Mouse (Mus musculus) spleen, embryonic (tissue): Measurements from ENCODE around the gene Podxl2.

Experiments used
- CTCF ChIA-PET: fragments of 350-600 bp; sonication (Branson Sonifier 250); formaldehyde crosslinking; loops from one replicate; lab custom pipeline; 2022; lab: Charles Lee

Podxl2 gene

DNA sequence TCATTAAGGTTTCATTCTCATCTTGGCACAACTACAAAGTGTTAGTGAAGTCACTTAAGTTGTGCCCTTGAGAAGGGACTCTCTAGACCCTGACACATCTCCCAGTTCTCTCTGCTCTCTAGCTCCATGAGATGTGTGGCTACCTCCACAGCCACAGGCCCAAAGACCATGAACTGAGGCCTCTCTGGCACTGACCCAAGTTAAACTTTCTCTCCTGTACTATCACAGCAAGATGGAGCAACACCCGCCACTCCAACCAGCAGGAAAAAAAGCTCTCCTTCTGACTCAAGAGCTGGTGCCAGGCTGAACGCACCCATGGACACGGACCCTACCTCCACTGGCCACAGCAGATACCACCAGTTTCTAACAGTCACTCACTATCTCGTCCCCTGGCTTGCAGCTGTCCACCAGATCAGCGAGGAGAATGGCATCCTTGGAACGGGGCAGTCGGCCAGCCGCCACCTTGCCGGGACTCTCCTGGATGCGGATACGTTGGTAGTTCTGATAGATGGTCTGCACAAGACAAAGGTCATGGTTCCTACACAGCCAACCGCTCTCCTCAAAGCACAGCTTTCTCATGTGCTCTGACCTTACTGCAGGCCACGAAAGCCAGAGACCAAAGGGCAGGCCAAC is 14.7 kb upstream of the Podxl2 start:
- CTCF ChIA-PET: no interaction called here

DNA sequence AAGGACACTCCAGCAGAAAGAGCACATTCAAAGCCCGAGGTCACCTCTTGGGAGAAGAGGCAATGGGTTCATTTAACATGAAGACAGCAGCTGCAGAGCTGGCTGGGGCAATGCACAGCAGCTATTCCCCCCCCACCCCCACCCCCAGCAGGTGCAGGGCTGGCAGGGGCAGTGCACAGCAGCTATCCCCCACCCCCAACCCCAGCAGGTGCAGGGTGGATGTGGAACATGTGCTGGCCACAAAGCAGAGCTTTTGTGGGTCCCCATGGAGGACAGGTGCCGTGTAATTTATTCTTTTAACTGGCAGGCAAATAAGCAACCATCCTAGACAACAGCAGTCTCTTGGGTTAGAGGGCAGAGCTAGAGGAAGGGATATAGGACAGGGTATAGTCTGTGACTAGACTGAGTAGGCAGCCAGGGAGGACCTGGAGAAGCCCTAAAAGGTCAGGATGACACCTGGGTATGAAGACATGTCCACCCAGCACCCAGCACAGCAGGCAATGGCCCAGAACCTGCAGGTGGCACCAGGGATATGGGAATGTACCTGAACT is 11.6 kb upstream of the Podxl2 start:
- CTCF ChIA-PET: no interaction called here

DNA sequence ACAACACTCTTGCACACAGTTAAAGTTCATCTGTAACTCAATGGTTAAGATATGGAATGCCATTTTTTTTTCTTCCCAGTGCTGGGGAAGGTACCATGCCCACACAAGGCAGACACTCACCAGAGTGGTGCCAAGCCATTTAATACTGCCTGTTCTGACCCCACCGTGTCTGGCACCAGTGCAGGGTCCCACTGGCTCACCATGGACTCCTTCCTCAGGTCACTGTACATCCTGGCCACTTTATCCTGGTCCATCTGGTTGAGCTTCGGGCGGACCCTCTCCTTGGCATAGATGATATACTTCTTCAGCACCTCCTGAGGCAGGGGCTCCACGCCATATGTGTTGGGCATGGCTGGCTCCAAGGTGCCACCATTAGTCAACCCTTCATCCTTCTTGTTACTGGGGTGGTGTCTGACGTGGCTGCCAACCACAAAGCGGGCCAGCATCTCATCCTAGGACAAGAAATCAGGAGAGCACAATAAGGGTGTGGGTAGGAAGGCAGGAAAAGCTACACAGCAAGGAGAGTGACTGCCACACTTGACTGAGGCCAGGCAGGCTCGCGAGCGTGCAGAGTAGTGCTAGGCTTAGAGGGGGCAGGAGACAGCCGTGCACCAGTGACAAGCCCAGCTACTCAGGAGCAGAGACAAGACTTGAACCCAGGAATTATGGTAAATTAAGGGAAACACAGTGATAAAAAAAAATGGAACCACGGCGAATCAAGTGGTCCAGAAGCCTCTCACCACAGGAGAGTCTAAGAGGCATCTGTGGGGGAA is 11.0 kb upstream of the Podxl2 start:
- CTCF ChIA-PET: no interaction called here

DNA sequence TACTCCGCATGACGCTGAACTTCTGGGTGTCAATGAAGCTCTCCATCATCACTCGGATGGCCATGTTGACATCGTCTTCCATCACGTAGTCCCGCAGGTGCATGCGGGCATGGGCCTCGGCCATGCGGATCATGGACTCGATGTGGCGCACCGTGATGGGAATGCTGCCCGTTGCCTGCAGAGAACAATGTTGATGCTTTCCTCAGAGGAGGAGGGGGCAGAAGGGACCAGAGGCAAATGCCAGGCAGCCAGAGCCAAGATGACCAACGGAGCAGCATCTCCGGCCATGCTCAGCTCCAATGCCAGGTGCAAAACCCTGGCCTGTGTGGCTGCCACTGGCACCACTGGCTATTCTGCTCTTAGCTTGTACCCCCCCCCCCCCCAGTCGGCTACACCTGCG is 9.8 kb upstream of the Podxl2 start:
- CTCF ChIA-PET: interaction anchor here (0.8 kb wide), 1 partner anchor 22 kb away, joined by 3 read pairs; no protein-coding TSS in a partner anchor

GRCm38 (mm10) chr6:88884195-88884594 is 9.4 kb upstream of the Podxl2 start:
- CTCF ChIA-PET: interaction anchor here (0.8 kb wide), 1 partner anchor 22 kb away, joined by 3 read pairs; no protein-coding TSS in a partner anchor

- CTCF ChIA-PET: interaction anchor here (0.6 kb wide), 1 partner anchor 1517 kb away, joined by 4 read pairs; no protein-coding TSS in a partner anchor
Measured at GRCm38 (mm10) chr6:88881334-88881733, 6.5 kb upstream of the Podxl2 start.

- CTCF ChIA-PET: no interaction called here
Measured at GRCm38 (mm10) chr6:88879471-88879870, 4.6 kb upstream of the Podxl2 start.

- CTCF ChIA-PET: no interaction called here
Measured at GRCm38 (mm10) chr6:88873965-88874867, 628 bp downstream of the Podxl2 start.

GRCm38 (mm10) chr6:88872811-88873210 is 2.0 kb downstream of the Podxl2 start:
- CTCF ChIA-PET: no interaction called here

DNA sequence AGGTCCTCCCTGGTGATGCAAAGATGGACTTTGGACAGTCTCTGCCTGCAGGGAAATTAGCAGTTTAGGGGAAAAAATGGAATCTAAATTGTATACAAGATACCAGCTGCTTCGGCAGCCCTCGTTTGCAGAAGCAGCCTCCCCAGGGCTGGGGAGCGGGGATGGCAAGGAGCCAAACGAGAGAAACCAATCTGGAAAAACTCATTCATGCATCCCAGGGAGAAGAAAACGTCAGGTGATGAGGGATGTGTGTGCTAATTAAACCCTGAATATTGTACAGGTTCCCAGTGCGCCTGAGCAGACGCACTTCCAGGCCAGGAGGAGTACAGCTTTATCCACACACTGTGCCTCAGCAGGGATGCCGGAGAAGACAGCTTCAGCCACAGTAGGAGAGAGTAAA is 3.3 kb downstream of the Podxl2 start:
- CTCF ChIA-PET: no interaction called here

- CTCF ChIA-PET: no interaction called here
Measured at GRCm38 (mm10) chr6:88870594-88870993, 4.2 kb downstream of the Podxl2 start.

DNA sequence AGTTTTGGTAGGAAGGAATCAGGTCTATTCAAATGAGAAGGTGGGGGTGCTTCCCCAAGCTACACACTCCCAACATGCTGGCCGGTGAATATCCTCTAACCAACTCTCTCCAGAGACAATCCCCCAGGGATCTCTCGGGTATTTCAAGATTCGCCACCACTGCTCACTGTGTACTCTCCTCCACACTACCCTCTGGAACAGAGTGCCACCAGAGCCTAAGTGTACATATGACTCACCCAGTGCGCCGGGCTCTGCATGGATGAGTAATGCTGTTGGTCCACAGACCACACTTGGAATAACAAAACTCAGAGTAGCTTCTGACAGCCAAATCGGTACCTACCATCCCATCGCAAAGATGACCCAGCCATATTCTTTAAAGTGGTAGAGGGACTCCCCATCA is 5.4 kb downstream of the Podxl2 start:
- CTCF ChIA-PET: no interaction called here

GRCm38 (mm10) chr6:88865704-88866103 is 9.1 kb downstream of the Podxl2 start:
- CTCF ChIA-PET: no interaction called here

DNA sequence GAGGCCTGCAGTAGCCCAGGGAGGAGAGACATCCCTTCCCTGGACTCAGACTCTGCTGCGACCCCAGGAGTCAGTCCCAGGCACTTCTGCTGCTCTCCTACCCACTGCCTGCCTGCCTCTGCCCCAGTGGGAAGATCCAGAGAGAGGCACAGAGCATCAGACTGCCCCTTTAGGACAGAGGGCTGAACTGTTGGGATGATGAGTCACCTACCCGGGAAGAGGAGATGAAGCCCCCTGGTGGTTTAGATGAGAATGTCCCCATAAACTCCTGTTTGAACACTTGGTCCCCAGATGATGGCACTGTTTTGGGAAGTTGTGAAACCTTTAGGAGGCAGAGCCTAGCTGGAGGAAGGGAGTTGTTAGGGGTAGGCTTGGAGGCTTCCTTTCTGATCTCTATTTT is 13.9 kb downstream of the Podxl2 start:
- CTCF ChIA-PET: no interaction called here

GRCm38 (mm10) chr6:88858341-88858740 is 16.5 kb downstream of the Podxl2 start:
- CTCF ChIA-PET: no interaction called here

GRCm38 (mm10) chr6:88857830-88858229 is 17.0 kb downstream of the Podxl2 start:
- CTCF ChIA-PET: no interaction called here

DNA sequence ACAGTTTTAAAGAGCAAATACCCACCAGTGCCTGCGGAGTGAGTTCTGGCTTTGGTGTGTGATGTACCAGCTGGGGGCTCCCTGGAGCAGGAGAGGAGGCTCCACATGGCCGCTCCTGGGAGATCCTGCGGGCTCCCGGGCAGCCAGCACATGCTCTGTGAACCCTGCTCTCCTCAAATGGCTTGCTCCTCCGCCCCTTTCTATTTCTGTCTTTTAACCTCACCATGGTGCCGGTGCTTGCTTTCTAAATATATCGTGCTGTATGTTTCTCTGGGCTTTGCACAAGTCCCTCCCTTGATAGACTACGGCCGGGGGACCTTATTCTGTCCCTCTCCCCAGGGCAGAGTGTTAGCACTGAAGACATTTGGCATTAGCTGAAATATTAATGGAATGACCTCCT is 17.6 kb downstream of the Podxl2 start:
- CTCF ChIA-PET: no interaction called here

GRCm38 (mm10) chr6:88855636-88856035 is 19.2 kb downstream of the Podxl2 start:
- CTCF ChIA-PET: no interaction called here

DNA sequence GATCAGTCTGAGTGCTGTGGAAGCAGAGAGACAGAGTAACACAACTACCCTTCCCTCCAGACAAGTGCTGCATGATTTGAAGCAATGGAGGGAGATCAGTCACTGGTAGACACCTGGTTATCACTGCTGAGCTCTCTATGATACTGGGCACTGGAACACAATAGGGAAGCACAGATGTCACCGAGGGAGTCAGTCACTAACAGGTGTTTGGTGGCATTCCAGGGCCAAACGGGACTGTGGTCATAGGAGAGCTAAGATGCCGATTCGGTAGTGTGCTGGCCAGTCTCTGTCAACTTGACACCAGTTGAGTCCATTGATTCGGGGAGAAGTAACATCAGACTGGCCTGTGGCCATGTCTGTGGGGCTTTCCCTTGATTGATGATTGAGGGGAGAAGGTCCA is 20.3 kb downstream of the Podxl2 start:
- CTCF ChIA-PET: interaction anchor here (1.3 kb wide), 1 partner anchor 26 kb away, joined by 3 read pairs; no protein-coding TSS in a partner anchor

DNA sequence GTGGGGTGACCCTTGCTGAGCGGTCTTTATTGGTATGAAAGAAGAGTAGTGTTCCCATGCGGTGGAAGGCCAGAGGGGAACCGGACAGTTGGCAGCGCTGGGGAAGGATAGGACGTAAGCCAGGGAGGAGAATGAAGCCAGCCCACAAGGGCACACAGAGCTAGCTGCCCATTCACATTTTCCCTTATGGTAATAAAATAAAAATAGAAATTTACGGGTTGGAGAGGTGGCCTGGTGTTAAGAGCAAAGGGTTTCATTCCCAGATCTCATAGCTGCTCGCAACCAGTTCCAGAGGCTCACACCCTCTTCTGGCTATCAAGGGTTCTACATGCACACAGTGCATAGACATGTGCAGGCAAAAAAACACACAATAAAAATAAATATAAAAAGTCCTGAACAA is 24.8 kb downstream of the Podxl2 start:
- CTCF ChIA-PET: no interaction called here

DNA sequence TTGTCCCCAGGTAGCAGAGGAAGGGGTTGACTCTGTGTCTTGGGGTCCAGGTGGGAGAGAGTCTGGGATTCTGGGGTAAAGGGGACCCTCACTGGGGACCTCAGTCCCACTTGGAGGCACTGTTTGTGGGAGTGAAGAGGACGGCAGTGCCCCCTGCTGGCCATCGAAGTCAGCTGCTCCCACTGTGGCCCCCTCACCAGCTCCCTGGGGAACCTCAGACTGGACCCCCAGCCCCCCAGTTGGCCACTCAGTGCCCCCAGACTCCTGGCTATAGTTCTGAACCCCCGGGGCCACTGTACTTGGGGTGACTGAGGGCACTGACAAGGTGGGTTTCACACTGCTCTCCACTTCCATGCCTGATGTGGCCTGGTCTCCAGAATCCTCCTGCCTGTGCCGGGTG is 25.6 kb downstream of the Podxl2 start:
- CTCF ChIA-PET: no interaction called here

GRCm38 (mm10) chr6:88847571-88847970 is 27.3 kb downstream of the Podxl2 start:
- CTCF ChIA-PET: no interaction called here
